Comparison of ENCODE assay signal across 1 mouse cellular context in the genomic region with DNA sequence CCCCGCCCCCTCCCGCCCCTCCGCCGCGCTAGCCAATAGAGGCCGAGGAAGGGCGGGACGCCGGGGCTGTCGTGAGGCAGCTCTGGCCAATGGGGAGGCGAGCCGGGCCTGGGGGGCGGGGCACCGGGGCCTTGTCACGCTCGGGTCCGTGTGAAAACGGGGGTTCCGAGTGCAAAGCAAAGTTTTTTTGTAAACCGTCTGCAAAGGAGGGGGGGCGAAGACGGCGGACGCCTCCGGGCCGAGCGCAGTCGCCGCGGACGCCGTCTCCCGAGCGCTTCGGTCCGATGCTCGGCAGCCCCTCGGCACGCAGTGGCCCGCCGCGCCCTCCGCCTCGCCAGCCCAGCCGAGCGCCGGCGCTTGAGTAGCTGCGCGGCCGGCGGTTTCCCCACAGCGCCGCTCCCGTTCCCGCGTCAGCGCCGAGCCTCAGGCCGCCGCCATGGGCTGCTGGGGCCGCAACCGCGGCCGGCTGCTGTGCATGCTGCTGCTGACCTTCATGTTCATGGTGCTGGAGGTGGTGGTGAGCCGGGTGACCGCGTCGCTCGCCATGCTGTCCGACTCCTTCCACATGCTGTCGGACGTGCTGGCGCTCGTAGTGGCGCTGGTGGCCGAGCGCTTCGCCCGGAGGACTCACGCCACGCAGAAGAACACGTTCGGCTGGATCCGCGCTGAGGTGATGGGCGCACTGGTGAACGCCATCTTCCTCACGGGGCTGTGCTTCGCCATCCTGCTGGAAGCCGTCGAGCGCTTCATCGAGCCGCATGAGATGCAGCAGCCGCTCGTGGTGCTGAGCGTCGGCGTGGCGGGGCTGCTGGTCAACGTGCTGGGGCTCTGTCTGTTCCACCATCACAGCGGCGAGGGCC.
TF ChIP-seq lines count a peak whose summit lies in the region.

A gene (plus strand): TSS at position 197 of the 860 bp plus-strand sequence.

TF ChIP-seq in CH12.LX, 34 proteins besides CTCF, POLR2A, EP300 and RAD21 (continued from another document):
- TF ChIP-seq MYC (IDR thresholded peaks at IDR 0.05; ENCODE audit: low read depth, low read length): 0 out of 2 replicates have a peak, but pooled peaks have one; percentile 33
- TF ChIP-seq IRF4 (IDR thresholded peaks at IDR 0.05; ENCODE audit: low read depth, low read length): no peak
- TF ChIP-seq CHD1 (IDR thresholded peaks at IDR 0.05; ENCODE audit: low read depth, low read length): peak; percentile 53; the same call in 1 of the 2 replicates
- no peak for TF ChIP-seq RCOR1 (conservative IDR thresholded peaks at IDR 0.05; ENCODE audit: low read depth, low read length)
- no peak for TF ChIP-seq MAFK (IDR thresholded peaks at IDR 0.05; ENCODE audit: insufficient replicate concordance, low read length)
- no peak for TF ChIP-seq GABPA (IDR thresholded peaks at IDR 0.05; ENCODE audit: insufficient replicate concordance, low read depth, low read length)
- TF ChIP-seq JUND (conservative IDR thresholded peaks at IDR 0.05; ENCODE audit: low read depth, low read length): no peak
- TF ChIP-seq USF1 (IDR thresholded peaks at IDR 0.05; ENCODE audit: low read depth, low read length): no peak
- no peak for TF ChIP-seq ZKSCAN1 (IDR thresholded peaks at IDR 0.05; ENCODE audit: borderline replicate concordance, low read depth, low read length)
- no peak for TF ChIP-seq SMC3 (IDR thresholded peaks at IDR 0.05; ENCODE audit: low read depth, low read length)
- peak; percentile 63; the same call in 1 of the 2 replicates for TF ChIP-seq MAX (IDR thresholded peaks at IDR 0.05; ENCODE audit: low read length)
- TF ChIP-seq ELF1 (IDR thresholded peaks at IDR 0.05; ENCODE audit: low read depth, low read length): no peak; the same call in 1 of the 2 replicates
- TF ChIP-seq SIN3A (IDR thresholded peaks at IDR 0.05; ENCODE audit: low read length): peak; percentile 20; the same call in 1 of the 2 replicates
- TF ChIP-seq NELFE (IDR thresholded peaks at IDR 0.05; ENCODE audit: low read depth, low read length): peak; percentile 67
- peak; percentile 78; the same call in 1 of the 2 replicates for TF ChIP-seq UBTF (IDR thresholded peaks at IDR 0.05; ENCODE audit: low read depth, low read length)
- no peak for TF ChIP-seq POLR2AphosphoS2 (IDR thresholded peaks at IDR 0.05; ENCODE audit: low read depth, low read length)
- no peak; the same call in 1 of the 2 replicates for TF ChIP-seq MAZ (IDR thresholded peaks at IDR 0.05; ENCODE audit: low read depth, low read length)
- peak; percentile 57; the same call in 1 of the 2 replicates for TF ChIP-seq NRF1 (IDR thresholded peaks at IDR 0.05; ENCODE audit: low read depth, low read length)
